Comparison of ENCODE assay signal across 8 mouse cellular contexts in genomic region chr5:125497821-125498600, GRCm38 (mm10). TPM values are rescaled to one million over a fixed set of nuclear protein-coding genes. Genes with fewer than 3 reads are reported as not detected.
DNase-seq lines count a peak whose midpoint lies in the region; ATAC-seq and TF ChIP-seq lines count a peak whose summit lies in the region.

No protein-coding gene starts in this region.

- no peaks in the 10 kb centered on the region for H3K9me3 ChIP-seq in G1E (replicated peaks)
- no peaks in the 10 kb centered on the region for H3K9me3 ChIP-seq in embryonic facial prominence, embryonic 10.5 days
- no peaks in the 10 kb centered on the region for H3K9me3 ChIP-seq in heart, postnatal 0 days (replicated peaks; ENCODE audit: control insufficient read depth, low read length)
- H3K9me3 ChIP-seq in lung, embryonic 16.5 days (ENCODE audit: control insufficient read depth, low read length): no peaks in the 10 kb centered on the region

- peaks cover 6% of the 10 kb centered on the region for H3K4me1 ChIP-seq in G1E (ENCODE audit: insufficient read depth, low read depth, low read length)
- H3K4me1 ChIP-seq in embryonic facial prominence, embryonic 10.5 days: peaks cover 7% of the 10 kb centered on the region; the same call in 1 of the 2 replicates
- H3K4me1 ChIP-seq in heart, postnatal 0 days (ENCODE audit: control insufficient read depth, insufficient read depth): no peaks in the 10 kb centered on the region
- H3K4me1 ChIP-seq in lung, embryonic 16.5 days (replicated peaks; ENCODE audit: control insufficient read depth, insufficient read depth, low read length): no peaks in the 10 kb centered on the region

- no peak overlapping the region for H3K27ac ChIP-seq in embryonic facial prominence, embryonic 10.5 days (replicated peaks)
- no peak overlapping the region for H3K27ac ChIP-seq in heart, postnatal 0 days (ENCODE audit: low read depth)
- no peak overlapping the region for H3K27ac ChIP-seq in lung, embryonic 16.5 days (ENCODE audit: low read length)

- WGBS in embryonic facial prominence, embryonic 10.5 days: 66% methylated on average over 12 of the region's 12 CpGs
- 70% methylated on average over 12 of the region's 12 CpGs for WGBS in heart, postnatal 0 days
- 68% methylated on average over 12 of the region's 12 CpGs for WGBS in lung, embryonic 16.5 days

- H3K4me2 ChIP-seq in heart, postnatal 0 days (ENCODE audit: low read depth, low read length): no peak overlapping the region
- no peak overlapping the region for H3K4me2 ChIP-seq in lung, embryonic 16.5 days (ENCODE audit: low read depth, low read length)

- H3K27me3 ChIP-seq in G1E (ENCODE audit: insufficient read depth, low read length): no peaks in the 10 kb centered on the region
- no peaks in the 10 kb centered on the region for H3K27me3 ChIP-seq in embryonic facial prominence, embryonic 10.5 days (replicated peaks; ENCODE audit: low read depth, poor library complexity, severe bottlenecking)
- H3K27me3 ChIP-seq in heart, postnatal 0 days (ENCODE audit: control insufficient read depth, insufficient read depth, low read length): no peaks in the 10 kb centered on the region
- no peaks in the 10 kb centered on the region for H3K27me3 ChIP-seq in lung, embryonic 16.5 days (ENCODE audit: control insufficient read depth, insufficient read depth, low read depth, low read length)

- H3K4me3 ChIP-seq in G1E (ENCODE audit: low read depth, low read length): no peak overlapping the region
- H3K4me3 ChIP-seq in embryonic facial prominence, embryonic 10.5 days: no peak overlapping the region
- H3K4me3 ChIP-seq in heart, postnatal 0 days (ENCODE audit: low read depth, low read length): no peak overlapping the region
- no peak overlapping the region for H3K4me3 ChIP-seq in lung, embryonic 16.5 days (ENCODE audit: low read length)

- H3K9ac ChIP-seq in heart, postnatal 0 days (replicated peaks; ENCODE audit: low read depth, low read length): no peak overlapping the region
- H3K9ac ChIP-seq in lung, embryonic 16.5 days (ENCODE audit: low read length): no peak overlapping the region

- TF ChIP-seq EP300 in heart, postnatal 0 days (IDR thresholded peaks at IDR 0.05; ENCODE audit: low read depth): no peak

- ATAC-seq in G1E (ENCODE audit: extremely low read depth, insufficient number of reproducible peaks, low FRiP score, poor library complexity, severe bottlenecking): peak; percentile 73
- peak; percentile 49; the same call in 1 of the 2 replicates for ATAC-seq in heart, postnatal 0 days (ENCODE audit: insufficient read depth, low read depth)
- ATAC-seq in lung, embryonic 16.5 days (ENCODE audit: low read depth): peak; percentile 67

- TF ChIP-seq CTCF in G1E (IDR thresholded peaks at IDR 0.05; ENCODE audit: low read depth, low read length): 0 out of 2 replicates have a peak, but pooled peaks have one; percentile 24
- peak; percentile 62 for TF ChIP-seq CTCF in heart, postnatal 0 days (IDR thresholded peaks at IDR 0.05; ENCODE audit: low read depth)

- peaks cover 72% of the 10 kb centered on the region for H3K36me3 ChIP-seq in G1E (replicated peaks)
- H3K36me3 ChIP-seq in embryonic facial prominence, embryonic 10.5 days (replicated peaks): peaks cover 63% of the 10 kb centered on the region
- no peaks in the 10 kb centered on the region; the same call in 1 of the 2 replicates for H3K36me3 ChIP-seq in heart, postnatal 0 days (replicated peaks; ENCODE audit: control insufficient read depth, insufficient read depth, low read length)
- H3K36me3 ChIP-seq in lung, embryonic 16.5 days (ENCODE audit: control insufficient read depth, insufficient read depth, low read length): no peaks in the 10 kb centered on the region; the same call in 1 of the 2 replicates

- peak; percentile 60 for DNase-seq in G1E (ENCODE audit: low spot score)
- DNase-seq in adrenal gland, postnatal 36 days: peak; percentile 55 to 77
- DNase-seq in embryonic facial prominence, embryonic 10.5 days (ENCODE audit: low spot score): peak; percentile 68
- DNase-seq in heart, postnatal 0 days (ENCODE audit: low spot score): no peak
- DNase-seq in layer of hippocampus, adult 18-20 months (ENCODE audit: low spot score in 2 of 2): peak; percentile 77 to 91
- DNase-seq in retina, embryonic 14.5 days (ENCODE audit: low spot score): peak; percentile 81
- DNase-seq in urinary bladder, postnatal 4 days (ENCODE audit: low spot score in 2 of 2): no peak

RNA-seq across cellular contexts. Expression of gene Aacs, which starts 22.4 kb away (rescaled TPM):
- total RNA-seq in G1E (2014; fragmentation: Nextera tagmentation) (3.3 and 4.4 TPM in 2 replicates), G1E (2017) (15.3 and 15.7 TPM in 2 replicates)
- 27.1 and 28.3 TPM in 2 replicates for polyA plus RNA-seq in G1E (2012)
- 100 to 1,000 TPM in 1 of 2 experiments, 10 to 100 TPM in 1; 96.1 to 101 TPM for total RNA-seq in adrenal gland, postnatal 36 days (2021)
- polyA plus RNA-seq in embryonic facial prominence, embryonic 10.5 days (2016; fragmentation: Nextera tagmentation; extraction: Ambion mirVana): 51.2 and 60.1 TPM in 2 replicates
- 6.7 and 13.9 TPM in 2 replicates for total RNA-seq in heart, postnatal 0 days (2014; rRNA removed; ENCODE audit: low replicate concordance)
- 4.8 and 5.4 TPM in 2 replicates for polyA plus RNA-seq in heart, postnatal 0 days (2015; fragmentation: Nextera tagmentation; extraction: Ambion mirVana)
- 10 to 100 TPM; 48.7 to 49.1 TPM for total RNA-seq in layer of hippocampus, adult 18-20 months (2021)
- polyA plus RNA-seq in lung, embryonic 16.5 days (2015; fragmentation: Nextera tagmentation; extraction: Ambion mirVana): 31.2 and 31.8 TPM in 2 replicates

RNA-seq across cellular contexts. Expression of gene Tmem132b, which starts 33.6 kb away (rescaled TPM):
- total RNA-seq in G1E (2014; fragmentation: Nextera tagmentation): 0.19 TPM in 1 of 2 replicates, not detected in the other
- total RNA-seq in G1E (2017): 0.11 TPM in 1 of 2 replicates, not detected in the other
- not detected in 2 replicates for polyA plus RNA-seq in G1E (2012)
- under 1 TPM; 0.76 to 0.95 TPM for total RNA-seq in adrenal gland, postnatal 36 days (2021)
- polyA plus RNA-seq in embryonic facial prominence, embryonic 10.5 days (2016; fragmentation: Nextera tagmentation; extraction: Ambion mirVana): 0.23 and 0.34 TPM in 2 replicates
- 0.04 TPM in 2 replicates for total RNA-seq in heart, postnatal 0 days (2014; rRNA removed; ENCODE audit: low replicate concordance)
- not detected in 2 replicates for polyA plus RNA-seq in heart, postnatal 0 days (2015; fragmentation: Nextera tagmentation; extraction: Ambion mirVana)
- total RNA-seq in layer of hippocampus, adult 18-20 months (2021): 100 to 1,000 TPM; 113 to 116 TPM
- polyA plus RNA-seq in lung, embryonic 16.5 days (2015; fragmentation: Nextera tagmentation; extraction: Ambion mirVana): not detected in 2 replicates

RNA-seq across cellular contexts. Expression of gene Bri3bp, which starts 56.6 kb away (rescaled TPM):
- total RNA-seq in G1E (2014; fragmentation: Nextera tagmentation) (76.6 and 83.4 TPM in 2 replicates), G1E (2017) (13.5 and 14.6 TPM in 2 replicates)
- polyA plus RNA-seq in G1E (2012): 50.1 and 51.7 TPM in 2 replicates
- total RNA-seq in adrenal gland, postnatal 36 days (2021): 10 to 100 TPM; 25.6 to 39.0 TPM
- 50.9 and 52.2 TPM in 2 replicates for polyA plus RNA-seq in embryonic facial prominence, embryonic 10.5 days (2016; fragmentation: Nextera tagmentation; extraction: Ambion mirVana)
- 27.8 and 41.5 TPM in 2 replicates for total RNA-seq in heart, postnatal 0 days (2014; rRNA removed; ENCODE audit: low replicate concordance)
- polyA plus RNA-seq in heart, postnatal 0 days (2015; fragmentation: Nextera tagmentation; extraction: Ambion mirVana): 59.2 and 65.8 TPM in 2 replicates
- 100 to 1,000 TPM in 1 of 2 experiments, 10 to 100 TPM in 1; 92.7 to 107 TPM for total RNA-seq in layer of hippocampus, adult 18-20 months (2021)
- polyA plus RNA-seq in lung, embryonic 16.5 days (2015; fragmentation: Nextera tagmentation; extraction: Ambion mirVana): 29.1 and 31.9 TPM in 2 replicates

Comparison
In these comparisons a context has a peak if more than half of its experiments do, and no peak if none do; other contexts are left out.
1. DNase-seq: peak in G1E (single experiment), adrenal gland, postnatal 36 days (2 of 2), embryonic facial prominence, embryonic 10.5 days (single experiment), layer of hippocampus, adult 18-20 months (2 of 2) and retina, embryonic 14.5 days (single experiment); none in heart, postnatal 0 days (single experiment) and urinary bladder, postnatal 4 days (0 of 2).
2. RNA of gene Tmem132b, which starts 33.6 kb away (total RNA-seq): 113 to 116 TPM in layer of hippocampus, adult 18-20 months; 0.76 to 0.95 TPM in adrenal gland, postnatal 36 days, 0.11 to 0.19 TPM in G1E and 0.04 TPM in heart, postnatal 0 days; every median in the first group is over 10 times any median in the second.
3. Peak in every context shown above with its lines, with median percentiles within 50 percentile points of each other: ATAC-seq.